Comparison of ENCODE assay signal across 18 mouse cellular contexts in genomic region chr19:45430971-45431633, GRCm38 (mm10).
DNase-seq lines count a peak whose midpoint lies in the region; ATAC-seq and TF ChIP-seq lines count a peak whose summit lies in the region.
"Had no signal": no experiment of that assay in that cellular context is flagged by ENCODE, and none has a peak within 500 bp of the region (broad histone marks: within the 10 kb centered on the region; RNA-seq: fewer than 3 reads in every experiment).

No protein-coding gene starts in this region.

- peak; percentile 4 for DNase-seq in CD4-positive, CD25-positive, alpha-beta regulatory T cell, adult 2 months (ENCODE audit: low read depth, low spot score)
- DNase-seq in midbrain, embryonic 11.5 days (ENCODE audit: low spot score, missing footprints) = peak; percentile 41
- peak; percentile 19 to 40 for DNase-seq in lung, postnatal 4 days
- no peak for DNase-seq in cerebellum, adult 11-12 months
- DNase-seq: cerebellum, postnatal 14 days; gastrocnemius, postnatal 14 days; kidney, adult 11 months; midbrain, embryonic 14.5 days; spleen, adult 18-20 months had no signal

- 79% methylated on average over 6 of the region's 6 CpGs for WGBS in intestine, postnatal 0 days
- WGBS in intestine, embryonic 16.5 days = 79% methylated on average over 6 of the region's 6 CpGs
- 84% methylated on average over 6 of the region's 6 CpGs for WGBS in midbrain, embryonic 11.5 days
- WGBS in midbrain, embryonic 15.5 days = 80% methylated on average over 6 of the region's 6 CpGs

- H3K4me3 ChIP-seq in intestine, postnatal 0 days (ENCODE audit: low read depth, low read length) = no peak overlapping the region
- no peak overlapping the region for H3K4me3 ChIP-seq in intestine, embryonic 16.5 days (ENCODE audit: low read length)
- H3K4me3 ChIP-seq in midbrain, embryonic 11.5 days (ENCODE audit: low read depth, low read length) = no peak overlapping the region
- H3K4me3 ChIP-seq in midbrain, embryonic 15.5 days = no peak overlapping the region
- H3K4me3 ChIP-seq: heart, embryonic 10.5 days; stomach, embryonic 15.5 days had no signal

- H3K4me1 ChIP-seq in intestine, postnatal 0 days (replicated peaks; ENCODE audit: control insufficient read depth, insufficient read depth, low read length) = no peaks in the 10 kb centered on the region
- H3K4me1 ChIP-seq in intestine, embryonic 16.5 days (ENCODE audit: control insufficient read depth, insufficient read depth, low read length) = no peaks in the 10 kb centered on the region
- H3K4me1 ChIP-seq in midbrain, embryonic 11.5 days (ENCODE audit: control insufficient read depth, insufficient read depth, low read length) = no peaks in the 10 kb centered on the region
- H3K4me1 ChIP-seq in midbrain, embryonic 15.5 days = peaks cover 9% of the 10 kb centered on the region
- H3K4me1 ChIP-seq: stomach, embryonic 15.5 days had no signal

- peak; percentile 33 for TF ChIP-seq CTCF in intestine, postnatal 0 days (IDR thresholded peaks at IDR 0.05; ENCODE audit: low read depth)

- H3K9ac ChIP-seq in intestine, postnatal 0 days (ENCODE audit: low read depth, low read length) = no peak overlapping the region
- no peak overlapping the region for H3K9ac ChIP-seq in intestine, embryonic 16.5 days (ENCODE audit: low read depth, low read length)
- no peak overlapping the region for H3K9ac ChIP-seq in midbrain, embryonic 11.5 days (ENCODE audit: low read length)
- no peak overlapping the region for H3K9ac ChIP-seq in midbrain, embryonic 15.5 days
- H3K9ac ChIP-seq: hindbrain, embryonic 14.5 days; stomach, embryonic 15.5 days had no signal

- ATAC-seq in CD4-positive, CD25-positive, alpha-beta regulatory T cell, adult 4 months = no peak
- ATAC-seq in intestine, postnatal 0 days = no peak
- ATAC-seq in intestine, embryonic 16.5 days = no peak
- no peak for ATAC-seq in midbrain, embryonic 11.5 days (ENCODE audit: low FRiP score)
- no peak for ATAC-seq in midbrain, embryonic 15.5 days (replicated peaks)

- H3K9me3 ChIP-seq in intestine, postnatal 0 days (ENCODE audit: control insufficient read depth) = no peaks in the 10 kb centered on the region
- no peaks in the 10 kb centered on the region for H3K9me3 ChIP-seq in intestine, embryonic 16.5 days (ENCODE audit: control insufficient read depth, low read length)
- H3K9me3 ChIP-seq in midbrain, embryonic 11.5 days (ENCODE audit: control insufficient read depth, low read length) = no peaks in the 10 kb centered on the region
- no peaks in the 10 kb centered on the region for H3K9me3 ChIP-seq in midbrain, embryonic 15.5 days
- H3K9me3 ChIP-seq: heart, embryonic 10.5 days; stomach, embryonic 15.5 days had no signal

- no peak overlapping the region for H3K27ac ChIP-seq in intestine, postnatal 0 days (ENCODE audit: low read depth, low read length)
- no peak overlapping the region for H3K27ac ChIP-seq in intestine, embryonic 16.5 days (ENCODE audit: low read length)
- no peak overlapping the region for H3K27ac ChIP-seq in midbrain, embryonic 11.5 days (ENCODE audit: low read depth, low read length)
- H3K27ac ChIP-seq in midbrain, embryonic 15.5 days = no peak overlapping the region
- H3K27ac ChIP-seq: heart, embryonic 10.5 days; hindbrain, embryonic 14.5 days; stomach, embryonic 15.5 days had no signal

- H3K4me2 ChIP-seq in intestine, postnatal 0 days (replicated peaks; ENCODE audit: low read depth) = no peak overlapping the region
- H3K4me2 ChIP-seq in intestine, embryonic 16.5 days (ENCODE audit: low read depth, low read length) = no peak overlapping the region
- no peak overlapping the region for H3K4me2 ChIP-seq in midbrain, embryonic 11.5 days
- no peak overlapping the region for H3K4me2 ChIP-seq in midbrain, embryonic 15.5 days
- H3K4me2 ChIP-seq: hindbrain, embryonic 14.5 days; liver, embryonic 11.5 days; stomach, embryonic 15.5 days had no signal

- H3K27me3 ChIP-seq in intestine, postnatal 0 days (replicated peaks; ENCODE audit: control insufficient read depth, insufficient read depth, low read length) = no peaks in the 10 kb centered on the region
- H3K27me3 ChIP-seq in intestine, embryonic 16.5 days (replicated peaks; ENCODE audit: control insufficient read depth, insufficient read depth, low read length) = no peaks in the 10 kb centered on the region
- no peaks in the 10 kb centered on the region for H3K27me3 ChIP-seq in midbrain, embryonic 11.5 days (ENCODE audit: control insufficient read depth, insufficient read depth, low read length)
- H3K27me3 ChIP-seq in midbrain, embryonic 15.5 days (replicated peaks) = no peaks in the 10 kb centered on the region
- H3K27me3 ChIP-seq: CH12.LX; stomach, embryonic 15.5 days had no signal

- no peaks in the 10 kb centered on the region for H3K36me3 ChIP-seq in intestine, postnatal 0 days (ENCODE audit: control insufficient read depth, insufficient read depth)
- H3K36me3 ChIP-seq in intestine, embryonic 16.5 days (ENCODE audit: control insufficient read depth, insufficient read depth, low read length) = no peaks in the 10 kb centered on the region
- no peaks in the 10 kb centered on the region for H3K36me3 ChIP-seq in midbrain, embryonic 11.5 days (ENCODE audit: control insufficient read depth, insufficient read depth, low read length)
- no peaks in the 10 kb centered on the region for H3K36me3 ChIP-seq in midbrain, embryonic 15.5 days (replicated peaks)
- H3K36me3 ChIP-seq: heart, embryonic 10.5 days; stomach, embryonic 15.5 days had no signal
